Mouse (Mus musculus) MN1 (cell line): ENCODE measurements around the gene Brk1.
A peak's percentile ranks its signal among the peaks of the same experiment; 100 is the strongest.

Source experiments
- DNase-seq: peaks from one replicate; pipeline ENCODE4 v3.0.0-alpha.2; 2016; ENCODE audit warnings: low spot score

Gene Brk1

GRCm38 (mm10) chr6:113604432-113605223 is at the start of gene Brk1:
Gene Brk1, plus strand, starts transcription at chr6:113604772.
- peak; percentile 86 for DNase-seq

- DNase-seq: no peak
Observed at GRCm38 (mm10) chr6:113559736-113560135, 44.8 kb upstream of the Brk1 start.

GRCm38 (mm10) chr6:113564557-113564956 is 40.0 kb upstream of the Brk1 start:
- DNase-seq: peak; percentile 6

GRCm38 (mm10) chr6:113576044-113576443 is 28.5 kb upstream of the Brk1 start:
- DNase-seq: no peak

- no peak for DNase-seq
Observed at GRCm38 (mm10) chr6:113579306-113579705, 25.3 kb upstream of the Brk1 start.

- DNase-seq: no peak
Observed at GRCm38 (mm10) chr6:113583023-113583422, 21.5 kb upstream of the Brk1 start.

- DNase-seq: no peak
Observed at GRCm38 (mm10) chr6:113585065-113585464, 19.5 kb upstream of the Brk1 start.

GRCm38 (mm10) chr6:113586466-113587183 is 17.9 kb upstream of the Brk1 start:
- peak; percentile 69 for DNase-seq

GRCm38 (mm10) chr6:113592637-113593036 is 11.9 kb upstream of the Brk1 start:
- DNase-seq: no peak

- DNase-seq: no peak
Observed at GRCm38 (mm10) chr6:113597945-113598344, 6.6 kb upstream of the Brk1 start.

- DNase-seq: no peak
Observed at GRCm38 (mm10) chr6:113599833-113600232, 4.7 kb upstream of the Brk1 start.

GRCm38 (mm10) chr6:113600543-113601139 is 3.9 kb upstream of the Brk1 start, which contains the start of gene Fancd2os:
Gene Fancd2os, minus strand, starts transcription at chr6:113600715.
- DNase-seq: peak; percentile 36

- no peak for DNase-seq
Observed at GRCm38 (mm10) chr6:113602821-113603220, 1.8 kb upstream of the Brk1 start.

- no peak for DNase-seq
Observed at GRCm38 (mm10) chr6:113603993-113604392, 579 bp upstream of the Brk1 start.

GRCm38 (mm10) chr6:113605224-113605545 is 613 bp downstream of the Brk1 start:
- no peak for DNase-seq

- no peak for DNase-seq
Observed at GRCm38 (mm10) chr6:113608871-113609270, 4.3 kb downstream of the Brk1 start.

- no peak for DNase-seq
Observed at GRCm38 (mm10) chr6:113609293-113609692, 4.7 kb downstream of the Brk1 start.

GRCm38 (mm10) chr6:113612258-113612969 is 7.8 kb downstream of the Brk1 start:
- no peak for DNase-seq

GRCm38 (mm10) chr6:113614152-113614551 is 9.6 kb downstream of the Brk1 start:
- no peak for DNase-seq

GRCm38 (mm10) chr6:113614997-113615396 is 10.4 kb downstream of the Brk1 start:
- DNase-seq: no peak

- DNase-seq: no peak
Observed at GRCm38 (mm10) chr6:113615489-113615888, 10.9 kb downstream of the Brk1 start.

GRCm38 (mm10) chr6:113623386-113623785 is 18.8 kb downstream of the Brk1 start:
- DNase-seq: no peak
